Comparison of ENCODE assay signal across 27 mouse cellular contexts in the genomic region with DNA sequence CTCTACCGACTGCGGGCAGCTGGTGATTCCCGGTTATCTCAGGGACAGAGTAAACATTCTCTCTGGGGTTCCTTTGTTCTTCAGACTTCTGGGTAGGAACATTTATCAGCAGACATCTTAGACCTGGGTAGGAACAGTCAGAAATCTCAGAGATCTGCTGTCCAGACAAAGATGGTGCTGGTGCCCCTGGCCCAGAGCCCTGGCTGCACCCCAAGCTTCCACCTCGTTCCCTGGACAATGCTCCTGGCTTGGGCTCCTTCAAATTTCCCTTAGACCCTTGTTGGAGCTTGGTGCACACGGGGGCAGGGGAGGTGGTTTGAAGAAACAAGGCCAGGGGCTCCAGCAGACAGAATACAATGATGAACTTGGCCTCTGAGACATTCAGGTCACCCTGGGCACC. TPM values are rescaled to one million over a fixed set of nuclear protein-coding genes. Genes with fewer than 3 reads are reported as not detected.
DNase-seq lines count a peak whose midpoint lies in the region; ATAC-seq and TF ChIP-seq lines count a peak whose summit lies in the region.
"Had no signal": no experiment of that assay in that cellular context is flagged by ENCODE, and none has a peak within 500 bp of the region (broad histone marks: within the 10 kb centered on the region; RNA-seq: fewer than 3 reads in every experiment).

No protein-coding gene starts in this region.

- H3K27ac ChIP-seq in heart, embryonic 11.5 days (ENCODE audit: low read depth, low read length) = 0 out of 2 replicates have a peak overlapping the region, but pooled peaks have one; percentile 1
- H3K27ac ChIP-seq in liver, embryonic 13.5 days = peak overlapping the region; percentile 39; the same call in 1 of the 2 replicates
- no peak overlapping the region for H3K27ac ChIP-seq in midbrain, postnatal 0 days (ENCODE audit: low read depth, low read length)
- no peak overlapping the region for H3K27ac ChIP-seq in midbrain, embryonic 15.5 days
- H3K27ac ChIP-seq: hindbrain, embryonic 14.5 days; kidney, embryonic 15.5 days; limb, embryonic 13.5 days; macrophage; neural tube, embryonic 15.5 days; stomach, embryonic 15.5 days had no signal

- no peak overlapping the region for H3K9ac ChIP-seq in heart, embryonic 11.5 days (ENCODE audit: low read depth, low read length)
- H3K9ac ChIP-seq in liver, embryonic 13.5 days = no peak overlapping the region
- 0 out of 2 replicates have a peak overlapping the region, but pooled peaks have one; percentile 19 for H3K9ac ChIP-seq in midbrain, postnatal 0 days (replicated peaks; ENCODE audit: low read length, poor library complexity, severe bottlenecking)
- H3K9ac ChIP-seq in midbrain, embryonic 15.5 days = no peak overlapping the region
- H3K9ac ChIP-seq: heart, embryonic 12.5 days; hindbrain, embryonic 14.5 days; kidney, embryonic 15.5 days; limb, embryonic 13.5 days; neural tube, embryonic 15.5 days; stomach, embryonic 15.5 days had no signal

- no peak for DNase-seq in heart, postnatal 25 days (ENCODE audit: low spot score)
- DNase-seq in liver, embryonic 13.5 days = no peak
- DNase-seq in liver = no peak
- DNase-seq in midbrain, postnatal 0 days (ENCODE audit: low spot score) = no peak
- no peak for DNase-seq in adrenal gland, postnatal 14 days
- DNase-seq: B cell, adult 2 months; cerebellum, adult 18-20 months; cerebellum, postnatal 36 days; embryo, embryonic 11 days; heart, postnatal 10 days; layer of hippocampus, postnatal 36 days; right cerebral cortex, adult 18-20 months; thymus, postnatal 25 days had no signal

- H3K4me3 ChIP-seq in heart, embryonic 11.5 days (ENCODE audit: low read depth, low read length) = no peak overlapping the region
- H3K4me3 ChIP-seq in liver, embryonic 13.5 days (replicated peaks) = no peak overlapping the region
- H3K4me3 ChIP-seq in midbrain, postnatal 0 days (ENCODE audit: low read depth, low read length) = no peak overlapping the region
- no peak overlapping the region for H3K4me3 ChIP-seq in midbrain, embryonic 15.5 days
- H3K4me3 ChIP-seq: heart, embryonic 12.5 days; kidney, embryonic 15.5 days; limb, embryonic 13.5 days; neural tube, embryonic 15.5 days; stomach, embryonic 15.5 days had no signal

- peaks cover 8% of the 10 kb centered on the region for H3K4me1 ChIP-seq in heart, embryonic 11.5 days (ENCODE audit: control insufficient read depth, insufficient read depth, low read length)
- H3K4me1 ChIP-seq in liver, embryonic 13.5 days (replicated peaks) = peaks cover 16% of the 10 kb centered on the region
- H3K4me1 ChIP-seq in midbrain, postnatal 0 days (ENCODE audit: insufficient read depth, low read length) = no peaks in the 10 kb centered on the region
- peaks cover 3% of the 10 kb centered on the region; the same call in 1 of the 2 replicates for H3K4me1 ChIP-seq in midbrain, embryonic 15.5 days
- H3K4me1 ChIP-seq: limb, embryonic 13.5 days; stomach, embryonic 15.5 days had no signal

- H3K36me3 ChIP-seq in heart, embryonic 11.5 days (ENCODE audit: control insufficient read depth, insufficient read depth, low read length) = peaks cover 23% of the 10 kb centered on the region
- peaks cover 36% of the 10 kb centered on the region for H3K36me3 ChIP-seq in liver, embryonic 13.5 days
- peaks cover 24% of the 10 kb centered on the region for H3K36me3 ChIP-seq in midbrain, postnatal 0 days (ENCODE audit: insufficient read depth, low read length)
- peaks cover 27% of the 10 kb centered on the region for H3K36me3 ChIP-seq in midbrain, embryonic 15.5 days (replicated peaks)

- no peaks in the 10 kb centered on the region for H3K27me3 ChIP-seq in heart, embryonic 11.5 days (ENCODE audit: control insufficient read depth, insufficient read depth, low read length)
- no peaks in the 10 kb centered on the region for H3K27me3 ChIP-seq in liver, embryonic 13.5 days
- H3K27me3 ChIP-seq in midbrain, postnatal 0 days (ENCODE audit: insufficient read depth, low read length) = no peaks in the 10 kb centered on the region
- H3K27me3 ChIP-seq in midbrain, embryonic 15.5 days (replicated peaks) = no peaks in the 10 kb centered on the region
- H3K27me3 ChIP-seq: CH12.LX; heart, embryonic 12.5 days; kidney, embryonic 15.5 days; limb, embryonic 13.5 days; neural tube, embryonic 15.5 days; Patski; stomach, embryonic 15.5 days had no signal

- no peak for ATAC-seq in heart, embryonic 11.5 days (replicated peaks; ENCODE audit: insufficient number of reproducible peaks, low FRiP score, low TSS enrichment)
- ATAC-seq in liver, embryonic 13.5 days (ENCODE audit: low read depth) = no peak
- ATAC-seq in midbrain, postnatal 0 days (ENCODE audit: low FRiP score) = no peak
- ATAC-seq in midbrain, embryonic 15.5 days (replicated peaks) = no peak
- ATAC-seq: forebrain, embryonic 14.5 days; Patski had no signal

- no peak overlapping the region for H3K4me2 ChIP-seq in heart, embryonic 11.5 days
- no peak overlapping the region for H3K4me2 ChIP-seq in liver, embryonic 13.5 days
- no peak overlapping the region for H3K4me2 ChIP-seq in midbrain, postnatal 0 days (ENCODE audit: low read depth, low read length, poor library complexity, severe bottlenecking)
- H3K4me2 ChIP-seq in midbrain, embryonic 15.5 days = no peak overlapping the region
- H3K4me2 ChIP-seq: heart, embryonic 12.5 days; hindbrain, embryonic 14.5 days; kidney, embryonic 15.5 days; limb, embryonic 13.5 days; lung, embryonic 14.5 days; neural tube, embryonic 15.5 days; stomach, embryonic 15.5 days had no signal

- whole genome bisulfite sequencing in heart, embryonic 11.5 days (ENCODE audit: insufficient replicate concordance) = 33% methylated on average over 5 of the region's 5 CpGs
- 33% methylated on average over 5 of the region's 5 CpGs for WGBS in liver, embryonic 13.5 days (ENCODE audit: insufficient replicate concordance)
- WGBS in midbrain, postnatal 0 days = 44% methylated on average over 5 of the region's 5 CpGs
- 52% methylated on average over 5 of the region's 5 CpGs for WGBS in midbrain, embryonic 15.5 days

- no peak for TF ChIP-seq CTCF in midbrain, postnatal 0 days (IDR thresholded peaks at IDR 0.05)

- intact Hi-C loops in heart, postnatal 25 days (cut with DNase I) = no loop called here

- H3K9me3 ChIP-seq in heart, embryonic 11.5 days (replicated peaks; ENCODE audit: control insufficient read depth, low read length) = no peaks in the 10 kb centered on the region
- no peaks in the 10 kb centered on the region for H3K9me3 ChIP-seq in liver, embryonic 13.5 days (replicated peaks)
- H3K9me3 ChIP-seq in midbrain, postnatal 0 days (ENCODE audit: low read length) = no peaks in the 10 kb centered on the region
- H3K9me3 ChIP-seq in midbrain, embryonic 15.5 days = no peaks in the 10 kb centered on the region
- H3K9me3 ChIP-seq: G1E; heart, embryonic 12.5 days; kidney, embryonic 15.5 days; limb, embryonic 13.5 days; neural tube, embryonic 15.5 days; stomach, embryonic 15.5 days had no signal

RNA-seq across cellular contexts. Expression of gene Mmab, which starts 21.3 kb away (rescaled TPM):
- 25.4 and 31.5 TPM in 2 replicates for polyA plus RNA-seq in heart, embryonic 11.5 days (2014; fragmentation: Nextera tagmentation; extraction: Ambion mirVana)
- 10 to 100 TPM; 15.8 to 17.0 TPM for total RNA-seq in heart, postnatal 25 days (2021)
- 11.7 and 14.1 TPM in 2 replicates for polyA plus RNA-seq in liver, embryonic 13.5 days (2015; fragmentation: Nextera tagmentation; extraction: Ambion mirVana)
- total RNA-seq in midbrain, postnatal 0 days (2014; rRNA removed) = 28.8 and 39.9 TPM in 2 replicates
- polyA plus RNA-seq in midbrain, postnatal 0 days (2015; fragmentation: Nextera tagmentation; extraction: Ambion mirVana) = 38.6 and 39.0 TPM in 2 replicates
- 31.6 and 32.8 TPM in 2 replicates for polyA plus RNA-seq in midbrain, embryonic 15.5 days (2015; fragmentation: Nextera tagmentation; extraction: Ambion mirVana)
- total RNA-seq in adrenal gland, postnatal 14 days (2021) = 14.6 and 18.0 TPM in 2 replicates

RNA-seq across cellular contexts. Expression of gene Mvk, which starts 21.5 kb away (rescaled TPM):
- polyA plus RNA-seq in heart, embryonic 11.5 days (2014; fragmentation: Nextera tagmentation; extraction: Ambion mirVana) = 27.9 and 30.4 TPM in 2 replicates
- 1 to 10 TPM; 9.2 to 9.7 TPM for total RNA-seq in heart, postnatal 25 days (2021)
- 31.5 and 36.6 TPM in 2 replicates for polyA plus RNA-seq in liver, embryonic 13.5 days (2015; fragmentation: Nextera tagmentation; extraction: Ambion mirVana)
- 113 and 115 TPM in 2 replicates for total RNA-seq in midbrain, postnatal 0 days (2014; rRNA removed)
- 70.6 and 73.0 TPM in 2 replicates for polyA plus RNA-seq in midbrain, postnatal 0 days (2015; fragmentation: Nextera tagmentation; extraction: Ambion mirVana)
- polyA plus RNA-seq in midbrain, embryonic 15.5 days (2015; fragmentation: Nextera tagmentation; extraction: Ambion mirVana) = 63.8 and 69.7 TPM in 2 replicates
- total RNA-seq in adrenal gland, postnatal 14 days (2021) = 22.0 and 23.2 TPM in 2 replicates

RNA-seq across cellular contexts. Expression of gene Ube3b, which starts 42.2 kb away (rescaled TPM):
- polyA plus RNA-seq in heart, embryonic 11.5 days (2014; fragmentation: Nextera tagmentation; extraction: Ambion mirVana) = 43.0 and 54.7 TPM in 2 replicates
- 10 to 100 TPM; 85.4 to 93.5 TPM for total RNA-seq in heart, postnatal 25 days (2021)
- 14.5 and 16.2 TPM in 2 replicates for polyA plus RNA-seq in liver, embryonic 13.5 days (2015; fragmentation: Nextera tagmentation; extraction: Ambion mirVana)
- 47.3 and 58.3 TPM in 2 replicates for total RNA-seq in midbrain, postnatal 0 days (2014; rRNA removed)
- polyA plus RNA-seq in midbrain, postnatal 0 days (2015; fragmentation: Nextera tagmentation; extraction: Ambion mirVana) = 26.8 and 26.9 TPM in 2 replicates
- 41.3 and 41.4 TPM in 2 replicates for polyA plus RNA-seq in midbrain, embryonic 15.5 days (2015; fragmentation: Nextera tagmentation; extraction: Ambion mirVana)
- 61.5 and 74.2 TPM in 2 replicates for total RNA-seq in adrenal gland, postnatal 14 days (2021)

RNA-seq across cellular contexts. Expression of gene Kctd10, which starts 42.3 kb away (rescaled TPM):
- 84.8 and 112 TPM in 2 replicates for polyA plus RNA-seq in heart, embryonic 11.5 days (2014; fragmentation: Nextera tagmentation; extraction: Ambion mirVana)
- total RNA-seq in heart, postnatal 25 days (2021) = 10 to 100 TPM; 52.2 to 55.0 TPM
- 23.3 and 26.1 TPM in 2 replicates for polyA plus RNA-seq in liver, embryonic 13.5 days (2015; fragmentation: Nextera tagmentation; extraction: Ambion mirVana)
- 49.7 and 65.1 TPM in 2 replicates for total RNA-seq in midbrain, postnatal 0 days (2014; rRNA removed)
- 51.8 and 54.5 TPM in 2 replicates for polyA plus RNA-seq in midbrain, postnatal 0 days (2015; fragmentation: Nextera tagmentation; extraction: Ambion mirVana)
- 80.7 and 82.7 TPM in 2 replicates for polyA plus RNA-seq in midbrain, embryonic 15.5 days (2015; fragmentation: Nextera tagmentation; extraction: Ambion mirVana)
- 65.5 and 75.1 TPM in 2 replicates for total RNA-seq in adrenal gland, postnatal 14 days (2021)

Comparison
In these comparisons a context has a peak if more than half of its experiments do, and no peak if none do; other contexts are left out.
1. H3K27ac ChIP-seq: peak in heart, embryonic 11.5 days (single experiment) and liver, embryonic 13.5 days (single experiment); none in midbrain, postnatal 0 days (single experiment) and midbrain, embryonic 15.5 days (single experiment).